Mouse (Mus musculus) cortical plate, adult 2 months (tissue): ENCODE measurements around the gene Snx14. TPM values are rescaled to one million over a fixed set of nuclear protein-coding genes. Genes with fewer than 3 reads are reported as not detected.

Experiments used
- H3K27ac ChIP-seq: fragments of 200-500 bp; 2 replicates; pipeline ENCODE4 v1.5.1; 2012; ENCODE audit warnings: low read length, control low read depth, inconsistent platforms; ENCODE audit not compliant: insufficient read depth
- H3K4me1 ChIP-seq: fragments of 200-500 bp; 2 replicates; pipeline ENCODE4 v1.6.1; 2011; ENCODE audit warnings: low read length; ENCODE audit not compliant: control insufficient read depth, insufficient read depth
- H3K4me3 ChIP-seq: fragments of 200-500 bp; 2 replicates; pipeline ENCODE4 v1.5.1; 2011; ENCODE audit warnings: mild to moderate bottlenecking, low read length, control low read depth; ENCODE audit not compliant: insufficient read depth
- CTCF ChIP-seq: fragments of 200-500 bp; IDR thresholded peaks from 2 replicates; pipeline ENCODE4 v1.5.1; 2011; ENCODE audit warnings: mild to moderate bottlenecking, control low read depth, low read length; ENCODE audit not compliant: insufficient read depth; ENCODE audit errors: extremely low read depth
- POLR2A ChIP-seq: fragments of 200-500 bp; IDR thresholded peaks from 2 replicates; pipeline ENCODE4 v1.6.1; 2011; ENCODE audit warnings: mild to moderate bottlenecking, low read length, control low read depth; ENCODE audit not compliant: insufficient read depth; ENCODE audit errors: extremely low read depth
- polyA plus RNA-seq: library from polyadenylated mRNA; depleted of rRNA; stranded (reverse); fragments of >200 nt; gene quantifications from 2 replicates; pipeline ENCODE4 v1.2.3, GENCODE M21; 2012

Snx14 gene
- polyA plus RNA-seq, 1 experiment = 46.4 TPM

GRCm38 (mm10) chr9:88352741-88353140 lies 86.0 kb downstream of the Snx14 start:
- no peak overlapping the region for H3K4me3 ChIP-seq
- H3K27ac ChIP-seq = no peak overlapping the region
- no peaks in the 10 kb centered on the region for H3K4me1 ChIP-seq
- TF ChIP-seq POLR2A (no peak), CTCF (no peak)

GRCm38 (mm10) chr9:88351163-88351562 lies 87.6 kb downstream of the Snx14 start:
- TF ChIP-seq POLR2A (no peak), CTCF (no peak)
- no peak overlapping the region for H3K27ac ChIP-seq
- H3K4me3 ChIP-seq = no peak overlapping the region
- peaks cover 4% of the 10 kb centered on the region; the same call in 1 of the 2 replicates for H3K4me1 ChIP-seq

GRCm38 (mm10) chr9:88350317-88350716 lies 88.4 kb downstream of the Snx14 start:
- H3K4me3 ChIP-seq = no peak overlapping the region
- H3K27ac ChIP-seq = no peak overlapping the region
- H3K4me1 ChIP-seq = peaks cover 4% of the 10 kb centered on the region; the same call in 1 of the 2 replicates
- TF ChIP-seq POLR2A (no peak), CTCF (no peak)

GRCm38 (mm10) chr9:88348623-88349022 lies 90.1 kb downstream of the Snx14 start:
- Histone ChIP-seq H3K4me3 (no peak overlapping the region), H3K27ac (no peak overlapping the region), H3K4me1 (peaks cover 4% of the 10 kb centered on the region; the same call in 1 of the 2 replicates)
- TF ChIP-seq POLR2A (no peak), CTCF (no peak)

GRCm38 (mm10) chr9:88346857-88347256 lies 91.9 kb downstream of the Snx14 start:
- H3K4me3 ChIP-seq = no peak overlapping the region
- peaks cover 4% of the 10 kb centered on the region; the same call in 1 of the 2 replicates for H3K4me1 ChIP-seq
- TF ChIP-seq CTCF = no peak
- no peak for TF ChIP-seq POLR2A
- H3K27ac ChIP-seq = no peak overlapping the region

- TF ChIP-seq POLR2A (no peak), CTCF (no peak)
- Histone ChIP-seq H3K4me3 (no peak overlapping the region), H3K27ac (no peak overlapping the region), H3K4me1 (peaks cover 4% of the 10 kb centered on the region; the same call in 1 of the 2 replicates)
Observed at GRCm38 (mm10) chr9:88344424-88344823, 94.3 kb downstream of the Snx14 start.

GRCm38 (mm10) chr9:88342701-88343100 lies 96.1 kb downstream of the Snx14 start:
- Histone ChIP-seq H3K4me1 (peaks cover 4% of the 10 kb centered on the region; the same call in 1 of the 2 replicates), H3K4me3 (no peak overlapping the region), H3K27ac (no peak overlapping the region)
- TF ChIP-seq CTCF = no peak
- no peak for TF ChIP-seq POLR2A

GRCm38 (mm10) chr9:88342241-88342640 lies 96.5 kb downstream of the Snx14 start:
- Histone ChIP-seq H3K4me3 (no peak overlapping the region), H3K4me1 (peaks cover 2% of the 10 kb centered on the region; the same call in 1 of the 2 replicates), H3K27ac (no peak overlapping the region)
- TF ChIP-seq CTCF (no peak), POLR2A (no peak)

- H3K4me3 ChIP-seq = no peak overlapping the region
- no peaks in the 10 kb centered on the region for H3K4me1 ChIP-seq
- no peak for TF ChIP-seq CTCF
- no peak for TF ChIP-seq POLR2A
- no peak overlapping the region for H3K27ac ChIP-seq
Observed at GRCm38 (mm10) chr9:88340819-88341218, 97.9 kb downstream of the Snx14 start.

GRCm38 (mm10) chr9:88335839-88336238 lies 102.9 kb downstream of the Snx14 start:
- TF ChIP-seq POLR2A (no peak), CTCF (no peak)
- no peak overlapping the region for H3K27ac ChIP-seq
- H3K4me3 ChIP-seq = no peak overlapping the region
- H3K4me1 ChIP-seq = no peaks in the 10 kb centered on the region

- H3K27ac ChIP-seq = no peak overlapping the region
- H3K4me1 ChIP-seq = no peaks in the 10 kb centered on the region
- H3K4me3 ChIP-seq = no peak overlapping the region
- TF ChIP-seq CTCF (no peak), POLR2A (no peak)
Observed at GRCm38 (mm10) chr9:88332447-88332846, 106.3 kb downstream of the Snx14 start.
